Mouse (Mus musculus): ENCODE data around the gene Dctn3. TPM values are rescaled to one million over a fixed set of nuclear protein-coding genes. Genes with fewer than 3 reads are reported as not detected.

Dctn3 gene
- 88.2 and 93.0 TPM in 2 replicates for polyA plus RNA-seq (2015; fragmentation: Nextera tagmentation; extraction: Ambion mirVana)

GRCm38 (mm10) chr4:41722918-41723351, at the start of gene Dctn3:
Gene Dctn3 (minus strand): TSS chr4:41723170.

GRCm38 (mm10) chr4:41755338-41756305, 32.7 kb upstream of the Dctn3 start, which contains the start of gene Sigmar1:
Gene Sigmar1 (minus strand): TSS chr4:41756157.

GRCm38 (mm10) chr4:41754797-41755337, 31.9 kb upstream of the Dctn3 start, which contains the start of gene Galt:
Gene Galt (plus strand): TSS chr4:41755228.

DNA sequence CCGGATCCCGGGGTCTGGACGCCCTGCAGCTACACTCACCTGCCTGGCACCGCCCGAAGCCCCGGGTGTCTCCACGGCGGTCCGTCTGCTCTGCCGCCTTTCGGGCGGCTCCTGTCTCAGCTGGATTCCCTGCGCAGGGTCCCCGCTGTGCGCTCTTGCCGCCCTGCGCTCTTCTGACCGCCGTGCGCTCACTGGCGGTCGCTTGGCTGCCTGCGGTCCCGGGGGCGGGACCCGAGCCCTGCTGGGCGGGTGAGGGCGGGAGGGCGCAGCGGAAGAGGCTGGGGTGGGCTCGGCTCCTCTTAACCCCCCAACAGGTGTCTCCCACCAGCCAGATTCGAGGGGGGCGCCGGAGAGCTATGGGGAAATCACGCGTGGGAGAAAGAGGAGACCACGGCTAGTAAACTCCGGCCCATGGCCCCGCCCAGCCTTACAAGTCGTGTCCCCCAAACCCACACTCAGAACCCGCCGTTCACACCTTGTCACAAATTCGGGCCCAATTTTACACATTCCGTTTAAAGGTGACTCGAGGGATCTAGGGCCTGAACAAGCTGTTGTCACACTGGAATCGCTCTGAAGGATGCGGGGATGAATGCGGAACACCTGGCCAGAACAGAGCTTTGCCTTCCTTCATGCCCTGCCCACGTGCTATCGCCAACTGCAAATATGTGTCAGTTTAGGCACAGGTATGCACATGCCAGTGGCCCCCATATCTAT, 8.2 kb upstream of the Dctn3 start, which contains the start of gene Arid3c:
Gene Arid3c (minus strand): TSS at position 91 of the 714 bp plus-strand sequence.

DNA sequence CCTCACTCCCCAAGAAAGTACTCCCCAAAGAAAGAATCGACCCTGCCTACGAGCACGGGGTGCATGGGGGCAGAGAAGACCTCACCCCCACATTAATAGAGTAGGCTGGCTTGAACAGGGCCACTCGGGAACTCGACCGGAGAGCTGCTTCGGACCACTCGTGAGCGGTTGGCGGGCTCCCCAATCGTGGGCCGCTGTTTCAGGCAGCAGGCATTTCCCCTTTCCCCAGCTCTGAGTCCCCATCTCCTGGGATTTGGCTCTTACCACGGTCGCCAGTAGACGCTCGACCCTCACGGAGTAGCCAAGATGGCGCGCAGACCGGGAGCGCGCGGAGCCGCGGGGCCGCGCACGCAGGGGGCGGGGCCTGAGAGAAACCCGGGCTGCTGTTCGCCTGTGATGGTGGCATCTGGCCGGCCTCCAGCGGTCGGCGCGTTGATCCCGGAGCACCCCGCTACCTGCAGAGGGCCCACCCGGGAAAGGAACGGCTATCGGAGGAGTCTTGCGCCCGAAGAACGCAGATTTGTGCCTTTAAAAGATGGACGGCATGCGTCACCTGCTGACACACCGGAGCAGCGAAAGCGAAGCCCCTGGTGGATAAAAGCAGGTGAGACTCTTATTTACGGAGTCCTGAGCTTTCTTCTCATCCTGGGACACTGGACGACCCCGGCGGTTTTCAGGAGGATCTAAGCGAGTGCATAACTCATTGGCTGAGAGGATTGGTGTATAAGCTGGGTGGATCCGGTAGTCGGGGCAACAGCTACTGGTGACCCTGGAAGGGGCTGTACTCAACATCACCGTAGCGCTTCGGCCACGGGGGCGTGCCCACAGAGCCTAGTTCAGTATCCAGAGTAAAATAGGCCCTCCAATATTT, 9.5 kb downstream of the Dctn3 start, which contains the start of gene Rpp25l:
Gene Rpp25l (minus strand): TSS at position 338 of the 871 bp plus-strand sequence.

DNA sequence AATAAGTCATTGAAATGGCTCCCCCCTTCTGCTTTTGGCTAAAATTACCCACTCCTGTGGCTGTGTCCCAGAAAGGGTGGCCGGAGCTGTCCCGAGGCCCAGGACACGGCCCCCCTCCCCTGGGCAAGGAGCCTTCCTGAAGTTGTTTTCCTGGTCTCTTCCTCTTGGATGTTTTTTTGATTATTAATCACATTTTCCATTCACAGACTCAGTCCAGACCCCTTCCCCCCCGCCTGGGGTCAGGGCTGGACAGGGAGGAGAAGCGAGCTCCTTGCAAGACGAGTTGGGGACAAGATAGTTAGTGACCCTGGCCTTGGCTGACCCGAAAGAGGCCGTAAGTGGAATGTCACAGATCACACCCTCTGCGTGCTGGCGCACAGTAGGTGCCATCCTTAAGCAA, 23.2 kb downstream of the Dctn3 start, which contains the start of gene Il11ra1:
Gene Il11ra1 (plus strand): TSS at position 207 of the 400 bp plus-strand sequence.

GRCm38 (mm10) chr4:41696930-41697841, 25.8 kb downstream of the Dctn3 start, which contains the start of gene Cntfr:
Gene Cntfr (minus strand): TSS chr4:41697089.

Other genes starting within 250 kb of the Dctn3 start
- 3.0 and 4.0 TPM in 2 replicates for gene AI464131, start 220.1 kb downstream of the Dctn3 start, polyA plus RNA-seq (2015; fragmentation: Nextera tagmentation; extraction: Ambion mirVana)
- gene 1110017D15Rik, start 205.8 kb downstream of the Dctn3 start, polyA plus RNA-seq (2015; fragmentation: Nextera tagmentation; extraction: Ambion mirVana) = not detected in 2 replicates
- gene Fam219a, start 153.6 kb downstream of the Dctn3 start, polyA plus RNA-seq (2015; fragmentation: Nextera tagmentation; extraction: Ambion mirVana) = 1.5 and 2.3 TPM in 2 replicates
- 0.33 and 0.38 TPM in 2 replicates for gene Dnaic1, start 153.4 kb downstream of the Dctn3 start, polyA plus RNA-seq (2015; fragmentation: Nextera tagmentation; extraction: Ambion mirVana)
- 2.7 and 4.0 TPM in 2 replicates for gene Enho, start 82.8 kb downstream of the Dctn3 start, polyA plus RNA-seq (2015; fragmentation: Nextera tagmentation; extraction: Ambion mirVana)
- 0.71 and 1.9 TPM in 2 replicates for gene Cntfr, start 26.1 kb downstream of the Dctn3 start, polyA plus RNA-seq (2015; fragmentation: Nextera tagmentation; extraction: Ambion mirVana)
- 39.2 and 51.4 TPM in 2 replicates for gene Il11ra1, start 23.2 kb downstream of the Dctn3 start, polyA plus RNA-seq (2015; fragmentation: Nextera tagmentation; extraction: Ambion mirVana)
- gene Rpp25l, start 9.6 kb downstream of the Dctn3 start, polyA plus RNA-seq (2015; fragmentation: Nextera tagmentation; extraction: Ambion mirVana) = 41.9 and 43.9 TPM in 2 replicates
- gene Arid3c, start 8.0 kb upstream of the Dctn3 start, polyA plus RNA-seq (2015; fragmentation: Nextera tagmentation; extraction: Ambion mirVana) = not detected in 2 replicates
- 15.4 and 20.5 TPM in 2 replicates for gene Galt, start 32.1 kb upstream of the Dctn3 start, polyA plus RNA-seq (2015; fragmentation: Nextera tagmentation; extraction: Ambion mirVana)
- 17.1 and 23.5 TPM in 2 replicates for gene Sigmar1, start 33.0 kb upstream of the Dctn3 start, polyA plus RNA-seq (2015; fragmentation: Nextera tagmentation; extraction: Ambion mirVana)
- gene Ccl27a, start 51.1 kb upstream of the Dctn3 start, polyA plus RNA-seq (2015; fragmentation: Nextera tagmentation; extraction: Ambion mirVana) = 9.2 and 12.7 TPM in 2 replicates
- gene Gm21541, start 180.4 kb upstream of the Dctn3 start, polyA plus RNA-seq (2015; fragmentation: Nextera tagmentation; extraction: Ambion mirVana) = 10.1 and 33.2 TPM in 2 replicates
- gene Gm20878, start 218.4 kb upstream of the Dctn3 start, polyA plus RNA-seq (2015; fragmentation: Nextera tagmentation; extraction: Ambion mirVana) = 0.62 and 1.3 TPM in 2 replicates
- gene Fam205a4, start 242.9 kb upstream of the Dctn3 start, polyA plus RNA-seq (2015; fragmentation: Nextera tagmentation; extraction: Ambion mirVana) = 0.05 TPM in 2 replicates

All from spleen, postnatal 0 days (tissue).